Mouse (Mus musculus) liver, postnatal 0 days (tissue): ENCODE results near the gene Scd1.

ENCODE experiments used
- CTCF ChIP-seq: sonication (generic); IDR thresholded peaks from 2 replicates; pipeline ENCODE4 v1.5.1; 2016; ENCODE audit warnings: antibody characterized with exemption, low read depth
- EP300 ChIP-seq: IDR thresholded peaks from 2 replicates; pipeline ENCODE4 v1.6.1; 2016; ENCODE audit warnings: antibody characterized with exemption, low read depth, mild to moderate bottlenecking

DNA sequence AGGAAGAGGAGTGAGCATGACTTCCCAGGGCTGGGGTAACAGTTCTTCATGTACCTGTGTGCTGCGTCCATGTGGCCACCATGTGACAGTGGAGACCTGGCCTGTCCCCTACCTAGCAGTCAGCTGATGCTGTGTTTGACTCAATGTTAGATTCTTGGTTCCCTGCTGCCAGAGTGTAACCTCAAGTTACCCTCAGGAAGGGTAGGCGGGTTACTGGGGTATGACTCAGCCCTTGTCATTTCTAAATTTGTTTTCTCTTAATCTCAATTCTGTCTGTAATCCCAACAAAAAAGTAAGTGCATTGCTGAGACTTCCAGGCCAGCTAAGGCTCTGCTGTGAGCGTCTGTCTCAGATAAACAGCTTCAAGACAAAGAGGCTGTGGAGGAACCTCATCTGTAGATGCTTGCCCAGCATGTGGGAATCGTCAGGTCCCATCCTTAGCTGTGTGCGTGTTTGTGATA is 13.7 kb downstream of the Scd1 start:
- TF ChIP-seq CTCF (no peak), EP300 (no peak)
